Mouse (Mus musculus) heart, embryonic 11.5 days (tissue): ENCODE measurements at regions not wholly inside any gene's neighbourhood (a gene's known extent, or its start where the extent isn't known, plus 50 kb on each side); places are given as distances from the start of the nearest gene placed in this dataset.
A peak's percentile ranks its signal among the peaks of the same experiment; 100 is the strongest.
"Not testable (repeated sequence)": the region's sequence is repeated elsewhere in the genome, so short reads cannot be mapped to it uniquely, and the experiment has no call there.

Experiments used
- ATAC-seq: fragments of 200-750 bp; cut with Nextera tagmentation; replicated peaks from 2 replicates; pipeline ENCODE4 v1.8.0; 2017; ENCODE audit warnings: moderate library complexity; ENCODE audit not compliant: insufficient number of reproducible peaks, low FRiP score, low TSS enrichment
- H3K27ac ChIP-seq: fragments of 300-500 bp; sonication (generic); 2 replicates; pipeline ENCODE4 v1.5.1; 2014; ENCODE audit warnings: mild to moderate bottlenecking, low read depth, low read length
- H3K27me3 ChIP-seq: fragments of 300-500 bp; sonication (generic); 2 replicates; pipeline ENCODE4 v1.6.1; 2014; ENCODE audit warnings: mild to moderate bottlenecking, low read length, mixed read lengths; ENCODE audit not compliant: control insufficient read depth, insufficient read depth
- H3K36me3 ChIP-seq: fragments of 300-500 bp; sonication (generic); 2 replicates; pipeline ENCODE4 v1.6.1; 2014; ENCODE audit warnings: mild to moderate bottlenecking, low read length, moderate library complexity, mixed read lengths; ENCODE audit not compliant: control insufficient read depth, insufficient read depth
- H3K4me1 ChIP-seq: fragments of 300-500 bp; sonication (generic); 2 replicates; pipeline ENCODE4 v1.6.1; 2014; ENCODE audit warnings: low read length; ENCODE audit not compliant: control insufficient read depth, insufficient read depth
- H3K4me2 ChIP-seq: fragments of 300-500 bp; sonication (generic); 2 replicates; pipeline ENCODE4 v1.6.1; 2014; ENCODE audit warnings: mild to moderate bottlenecking, moderate library complexity
- H3K4me3 ChIP-seq: fragments of 300-500 bp; sonication (generic); 2 replicates; pipeline ENCODE4 v1.5.1; 2014; ENCODE audit warnings: low read depth, low read length
- H3K9ac ChIP-seq: fragments of 300-500 bp; sonication (generic); 2 replicates; pipeline ENCODE4 v1.6.1; 2014; ENCODE audit warnings: mild to moderate bottlenecking, low read depth, low read length, moderate library complexity
- H3K9me3 ChIP-seq: fragments of 300-500 bp; sonication (generic); replicated peaks from 2 replicates; pipeline ENCODE4 v1.6.1; 2016; ENCODE audit warnings: low read length; ENCODE audit not compliant: control insufficient read depth
- WGBS: fragments of 180-500 bp; shearing (Covaris S2); extraction: QIAGEN DNeasy Blood & Tissue Kit; methylation state at CpG from one replicate; pipeline ENCODE4 v1.1.7; 2014; ENCODE audit not compliant: insufficient replicate concordance; 5-methylcytosine and 5-hydroxymethylcytosine counted together

DNA sequence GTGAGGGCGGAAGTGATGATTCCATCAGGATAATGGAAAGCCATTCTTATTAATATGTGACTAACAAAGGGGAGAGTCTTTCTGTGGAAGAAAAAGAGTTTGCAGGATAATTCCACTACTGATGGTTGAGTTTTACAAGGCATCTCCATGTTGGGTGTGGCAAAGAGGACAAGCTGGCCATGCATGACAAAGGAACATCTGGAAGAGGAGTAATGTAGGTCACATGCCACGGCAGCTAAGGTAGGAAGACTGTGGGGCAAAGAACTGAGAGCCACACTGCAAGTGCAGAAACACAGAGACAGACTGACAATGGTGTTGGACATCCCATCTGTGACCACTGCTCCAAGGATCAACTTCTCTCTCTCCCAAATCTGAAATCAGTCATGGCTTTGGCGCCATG is 196.4 kb upstream of the Gdi2 start:
- WGBS: 56% methylated on average over 3 of the region's 3 CpGs
- ATAC-seq: no peak
- Histone ChIP-seq H3K9me3 (peaks cover 16% of the 10 kb centered on the region), H3K27me3 (no peaks in the 10 kb centered on the region), H3K4me2 (no peak overlapping the region), H3K4me3 (no peak overlapping the region), H3K4me1 (no peaks in the 10 kb centered on the region), H3K9ac (no peak overlapping the region), H3K27ac (no peak overlapping the region), H3K36me3 (no peaks in the 10 kb centered on the region)

GRCm38 (mm10) chr13:3343611-3344010 is 194.3 kb upstream of the Gdi2 start:
- Histone ChIP-seq H3K4me2 (no peak overlapping the region), H3K4me3 (no peak overlapping the region), H3K9ac (no peak overlapping the region), H3K36me3 (no peaks in the 10 kb centered on the region), H3K27me3 (no peaks in the 10 kb centered on the region), H3K4me1 (no peaks in the 10 kb centered on the region), H3K9me3 (peaks cover 12% of the 10 kb centered on the region), H3K27ac (no peak overlapping the region)
- ATAC-seq: no peak
- 76% methylated on average over 5 of the region's 5 CpGs for WGBS

GRCm38 (mm10) chr13:3354912-3355311 is 183.0 kb upstream of the Gdi2 start:
- H3K27me3 ChIP-seq: peaks cover 22% of the 10 kb centered on the region
- peaks cover 12% of the 10 kb centered on the region for H3K4me1 ChIP-seq
- H3K9me3 ChIP-seq, H3K4me2 ChIP-seq, H3K36me3 ChIP-seq, H3K4me3 ChIP-seq, H3K9ac ChIP-seq, ATAC-seq, H3K27ac ChIP-seq: not testable (repeated sequence)

GRCm38 (mm10) chr13:3358079-3358608 is 179.7 kb upstream of the Gdi2 start:
- Histone ChIP-seq H3K4me3 (peak overlapping the region; percentile 63), H3K4me1 (peaks cover 12% of the 10 kb centered on the region), H3K27ac (no peak overlapping the region), H3K9me3 (no peaks in the 10 kb centered on the region), H3K9ac (0 out of 2 replicates have a peak overlapping the region, but pooled peaks have one; percentile 28), H3K36me3 (no peaks in the 10 kb centered on the region), H3K4me2 (peak overlapping the region; percentile 95), H3K27me3 (peaks cover 28% of the 10 kb centered on the region)
- 1% methylated on average over 45 of the region's 45 CpGs for WGBS
- ATAC-seq: no peak

DNA sequence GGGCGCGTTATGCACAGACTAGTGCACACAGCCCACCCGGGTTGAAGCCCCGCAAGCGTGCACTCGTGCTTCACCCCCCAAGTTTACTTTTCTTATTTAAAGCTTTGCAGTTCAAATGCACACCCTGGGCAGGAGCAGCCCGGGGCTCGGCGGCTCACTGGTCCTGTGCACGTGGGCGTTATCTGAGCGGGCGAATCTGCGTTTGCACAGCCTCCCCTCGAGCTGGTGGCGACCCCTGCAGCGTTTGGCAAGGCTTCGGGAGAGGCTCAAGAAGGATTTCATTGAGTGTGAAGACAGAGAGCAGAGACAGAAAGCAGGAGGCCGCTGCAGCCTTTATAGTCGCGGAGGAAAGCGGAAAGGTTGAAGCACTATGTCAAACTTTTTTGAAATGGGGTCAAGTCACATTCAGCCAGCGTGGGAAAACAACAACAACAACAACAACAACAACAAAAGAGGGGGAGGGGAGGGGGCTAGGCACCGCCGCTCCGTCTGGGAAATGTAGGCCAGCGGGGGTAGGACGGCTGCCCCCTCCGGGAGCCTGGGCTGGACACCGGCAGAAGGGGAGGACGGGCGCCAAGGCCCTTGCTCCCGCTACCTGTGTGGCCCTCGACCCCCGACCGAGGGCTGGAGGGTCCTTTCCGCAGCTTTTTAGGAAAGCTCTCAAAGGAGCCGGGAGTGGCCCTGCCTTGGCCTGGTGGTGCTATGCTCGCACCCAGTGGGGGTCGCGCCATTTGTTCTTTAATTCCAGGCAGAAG is 178.7 kb upstream of the Gdi2 start:
- 0 out of 2 replicates have a peak overlapping the region, but pooled peaks have one; percentile 10 for H3K9ac ChIP-seq
- peaks cover 28% of the 10 kb centered on the region for H3K27me3 ChIP-seq
- under 1% methylated on average over 41 of the region's 41 CpGs for WGBS
- H3K27ac ChIP-seq: no peak overlapping the region
- peak overlapping the region; percentile 63 for H3K4me3 ChIP-seq
- H3K9me3 ChIP-seq: no peaks in the 10 kb centered on the region
- H3K4me2 ChIP-seq: peak overlapping the region; percentile 95
- H3K36me3 ChIP-seq: no peaks in the 10 kb centered on the region
- ATAC-seq: no peak
- peaks cover 12% of the 10 kb centered on the region for H3K4me1 ChIP-seq

GRCm38 (mm10) chr13:3359751-3360260 is 178.1 kb upstream of the Gdi2 start:
- Histone ChIP-seq H3K4me1 (peaks cover 12% of the 10 kb centered on the region), H3K4me3 (peak overlapping the region; percentile 63), H3K4me2 (peak overlapping the region; percentile 95), H3K27me3 (peaks cover 28% of the 10 kb centered on the region)
- H3K27ac ChIP-seq, H3K36me3 ChIP-seq, H3K9me3 ChIP-seq, ATAC-seq, H3K9ac ChIP-seq: not testable (repeated sequence)
- WGBS: under 1% methylated on average over 35 of the region's 35 CpGs

GRCm38 (mm10) chr13:3360503-3361490 is 177.1 kb upstream of the Gdi2 start:
- Histone ChIP-seq H3K9ac (no peak overlapping the region), H3K36me3 (no peaks in the 10 kb centered on the region)
- WGBS: under 1% methylated on average over 82 of the region's 82 CpGs

DNA sequence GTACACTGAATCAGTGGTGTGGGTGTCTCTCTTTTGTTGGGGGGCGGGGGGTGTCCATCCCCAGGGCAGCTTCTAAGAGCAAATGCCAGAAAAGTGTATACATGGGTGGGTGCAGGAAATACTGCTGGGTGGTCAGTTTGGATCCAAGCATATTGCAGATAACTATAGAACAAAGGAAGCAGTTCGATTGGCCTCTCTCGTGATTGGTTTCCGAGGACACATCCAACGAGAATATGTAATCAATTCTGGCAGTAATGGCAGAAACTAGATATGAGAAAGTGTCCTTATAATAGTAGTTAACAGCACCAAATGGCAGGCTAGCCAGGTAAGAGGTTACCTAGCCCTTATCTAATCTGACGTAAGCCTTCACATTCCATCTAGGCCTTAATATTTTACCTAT is 165.2 kb upstream of the Gdi2 start:
- 68% methylated on average over 6 of the region's 6 CpGs for WGBS
- no peak overlapping the region for H3K9ac ChIP-seq
- H3K36me3 ChIP-seq: no peaks in the 10 kb centered on the region
- no peaks in the 10 kb centered on the region for H3K9me3 ChIP-seq
- H3K4me1 ChIP-seq: no peaks in the 10 kb centered on the region
- no peak overlapping the region for H3K4me2 ChIP-seq
- no peaks in the 10 kb centered on the region for H3K27me3 ChIP-seq
- no peak overlapping the region for H3K27ac ChIP-seq
- no peak for ATAC-seq
- no peak overlapping the region for H3K4me3 ChIP-seq

More at GRCm38 (mm10) chr13:3360503-3361490, 177.1 kb upstream of the Gdi2 start:
- H3K4me2 ChIP-seq: peak overlapping the region; percentile 95
- H3K27me3 ChIP-seq: peaks cover 28% of the 10 kb centered on the region
- H3K27ac ChIP-seq: no peak overlapping the region
- no peaks in the 10 kb centered on the region for H3K9me3 ChIP-seq
- H3K4me1 ChIP-seq: peaks cover 12% of the 10 kb centered on the region
- H3K4me3 ChIP-seq: peak overlapping the region; percentile 63
- ATAC-seq: peak; percentile 67
